Mouse (Mus musculus) liver, embryonic 11.5 days (tissue): Measurements from ENCODE around the gene Cux1. TPM values are rescaled to one million over a fixed set of nuclear protein-coding genes. Genes with fewer than 3 reads are reported as not detected.

Experiments used
- ATAC-seq: fragments of 200-750 bp; cut with Nextera tagmentation; replicated peaks from 2 replicates; pipeline ENCODE4 v1.8.0; 2017; ENCODE audit warnings: moderate number of reproducible peaks, mild to moderate bottlenecking, moderate TSS enrichment, moderate library complexity; ENCODE audit not compliant: low FRiP score
- DNase-seq: peaks from one replicate; pipeline ENCODE4 v3.0.0-alpha.2; 2017; ENCODE audit warnings: low spot score
- H3K27ac ChIP-seq: fragments of 300-500 bp; sonication (generic); 2 replicates; pipeline ENCODE4 v1.5.1; 2014; ENCODE audit warnings: mild to moderate bottlenecking, low read depth, low read length, control low read depth
- H3K27me3 ChIP-seq: fragments of 300-500 bp; sonication (generic); replicated peaks from 2 replicates; pipeline ENCODE4 v1.6.1; 2014; ENCODE audit warnings: low read length, mixed read lengths; ENCODE audit not compliant: control insufficient read depth, insufficient read depth
- H3K36me3 ChIP-seq: fragments of 300-500 bp; sonication (generic); 2 replicates; pipeline ENCODE4 v1.6.1; 2014; ENCODE audit warnings: mild to moderate bottlenecking, low read length, moderate library complexity, mixed read lengths; ENCODE audit not compliant: control insufficient read depth, insufficient read depth
- H3K4me1 ChIP-seq: fragments of 300-500 bp; sonication (generic); replicated peaks from 2 replicates; pipeline ENCODE4 v1.6.1; 2014; ENCODE audit warnings: low read length, mixed read lengths; ENCODE audit not compliant: control insufficient read depth, insufficient read depth
- H3K4me2 ChIP-seq: fragments of 300-500 bp; sonication (generic); 2 replicates; pipeline ENCODE4 v1.6.1; 2014; ENCODE audit warnings: mild to moderate bottlenecking, control low read depth, moderate library complexity
- H3K4me3 ChIP-seq: fragments of 300-500 bp; sonication (generic); 2 replicates; pipeline ENCODE4 v1.5.1; 2014; ENCODE audit warnings: low read depth, low read length, control low read depth
- H3K9ac ChIP-seq: fragments of 300-500 bp; sonication (generic); 2 replicates; pipeline ENCODE4 v1.6.1; 2014; ENCODE audit warnings: low read depth, low read length, control low read depth
- H3K9me3 ChIP-seq: fragments of 300-500 bp; sonication (generic); 2 replicates; pipeline ENCODE4 v1.6.1; 2016; ENCODE audit warnings: low read length, inconsistent platforms, mixed read lengths; ENCODE audit not compliant: control insufficient read depth
- WGBS: fragments of 180-500 bp; shearing (Covaris S2); extraction: QIAGEN DNeasy Blood & Tissue Kit; methylation state at CpG from one replicate; pipeline ENCODE4 v1.1.7; 2014; 5-methylcytosine and 5-hydroxymethylcytosine counted together
- polyA plus RNA-seq: library from polyadenylated mRNA; unstranded; fragments of >200 nt; fragmentation: Nextera tagmentation; extraction: Ambion mirVana; gene quantifications from 2 replicates; pipeline ENCODE4 v1.2.1, GENCODE M21; 2014

Gene Cux1
- polyA plus RNA-seq, 1 experiment from 2014 or later = 45.8 TPM

DNA sequence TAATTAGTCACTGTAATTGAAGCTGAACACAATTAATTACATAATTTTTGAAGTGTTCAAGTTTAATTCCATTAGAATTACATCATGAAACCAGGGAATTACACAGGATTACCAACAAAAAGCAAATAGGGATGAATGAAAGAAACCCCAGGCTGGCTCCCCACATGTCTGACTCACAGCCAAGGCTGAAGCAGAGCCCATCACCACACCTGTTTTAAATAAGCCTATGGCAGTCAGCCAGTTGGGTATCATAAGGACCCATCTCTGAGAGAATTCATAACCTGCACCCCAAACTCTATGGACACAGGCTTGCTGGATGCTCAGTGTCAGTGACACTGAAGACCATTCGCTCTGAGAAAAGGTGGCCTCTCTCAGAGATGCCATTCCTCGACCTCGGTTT lies 15.2 kb downstream of the Cux1 start:
- Histone ChIP-seq H3K9ac (no peak overlapping the region), H3K36me3 (no peaks in the 10 kb centered on the region), H3K9me3 (no peaks in the 10 kb centered on the region), H3K4me3 (no peak overlapping the region), H3K27me3 (no peaks in the 10 kb centered on the region), H3K4me2 (no peak overlapping the region), H3K27ac (no peak overlapping the region), H3K4me1 (peaks cover 30% of the 10 kb centered on the region)
- no peak for DNase-seq
- WGBS = 88% methylated on average over 3 of the region's 3 CpGs
- no peak for ATAC-seq

DNA sequence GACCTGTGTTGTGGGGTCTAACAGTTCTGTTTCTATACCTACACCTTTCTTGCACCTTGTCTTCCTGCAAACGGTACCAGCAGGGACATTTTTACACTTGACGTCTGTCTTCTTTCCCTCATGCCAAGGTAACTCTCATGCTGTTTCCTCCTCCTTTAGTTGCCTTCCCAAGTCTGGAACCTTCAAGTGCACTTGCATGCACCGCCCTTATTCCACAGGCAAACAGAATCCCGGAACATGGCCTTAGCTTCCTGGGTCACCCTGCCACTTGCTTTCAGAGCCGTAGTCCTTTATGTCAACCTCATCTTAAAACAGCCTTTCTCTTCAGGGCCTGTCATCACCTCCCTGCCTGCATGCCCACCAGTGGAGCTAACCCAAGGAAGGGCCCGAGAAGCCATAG lies 15.7 kb downstream of the Cux1 start:
- H3K4me1 ChIP-seq = peaks cover 27% of the 10 kb centered on the region
- no peak for ATAC-seq
- no peak overlapping the region for H3K9ac ChIP-seq
- no peaks in the 10 kb centered on the region for H3K36me3 ChIP-seq
- no peak overlapping the region for H3K27ac ChIP-seq
- H3K4me3 ChIP-seq = no peak overlapping the region
- H3K9me3 ChIP-seq = no peaks in the 10 kb centered on the region
- H3K4me2 ChIP-seq = no peak overlapping the region
- H3K27me3 ChIP-seq = no peaks in the 10 kb centered on the region
- 81% methylated on average over 6 of the region's 6 CpGs for WGBS
- no peak for DNase-seq

DNA sequence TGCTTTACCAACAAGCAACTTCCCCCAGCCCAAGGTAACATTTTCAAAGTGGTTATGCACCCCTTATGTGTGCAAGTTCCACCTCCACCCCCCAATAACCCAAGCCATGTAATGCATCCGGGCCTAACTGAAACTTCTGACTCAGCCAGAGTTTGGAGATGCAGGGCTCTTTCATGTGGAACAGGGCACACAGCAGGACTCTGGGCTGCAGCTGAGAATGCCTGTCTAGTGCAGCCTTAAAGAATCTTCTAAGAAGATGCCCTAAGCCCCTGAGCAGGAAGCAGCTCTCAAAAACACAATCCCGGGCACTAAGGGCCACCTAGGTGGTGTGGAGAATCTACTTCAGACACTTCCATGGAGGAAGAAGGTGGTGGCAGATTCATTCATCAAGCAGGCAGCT lies 16.6 kb downstream of the Cux1 start:
- Histone ChIP-seq H3K9me3 (no peaks in the 10 kb centered on the region), H3K4me2 (no peak overlapping the region), H3K4me1 (peaks cover 29% of the 10 kb centered on the region), H3K36me3 (no peaks in the 10 kb centered on the region), H3K27me3 (no peaks in the 10 kb centered on the region), H3K4me3 (no peak overlapping the region), H3K27ac (no peak overlapping the region), H3K9ac (no peak overlapping the region)
- ATAC-seq (no peak), DNase-seq (no peak)
- WGBS = 47% methylated on average over 2 of the region's 2 CpGs

DNA sequence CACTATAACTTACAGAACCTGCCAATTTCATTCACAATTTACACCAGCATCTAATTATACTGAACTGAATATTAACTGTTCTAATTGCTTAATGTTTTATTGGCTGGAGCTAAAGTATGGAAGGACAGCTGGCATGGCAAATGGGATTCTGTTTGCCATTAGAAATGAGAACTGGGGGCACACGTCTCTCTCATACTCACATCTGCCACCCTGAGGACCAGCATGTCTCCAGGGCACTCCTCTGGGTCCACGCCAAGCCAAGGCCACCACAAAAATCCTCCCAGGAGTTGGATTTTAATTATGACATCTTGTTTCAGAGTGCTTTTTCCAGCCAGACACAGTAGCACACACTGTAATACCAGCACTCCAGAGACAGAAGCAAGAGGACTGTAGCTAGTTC lies 18.5 kb downstream of the Cux1 start:
- no peak for DNase-seq
- 85% methylated on average over 2 of the region's 2 CpGs for WGBS
- H3K4me2 ChIP-seq = no peak overlapping the region
- H3K27me3 ChIP-seq = no peaks in the 10 kb centered on the region
- no peak overlapping the region for H3K4me3 ChIP-seq
- H3K27ac ChIP-seq = no peak overlapping the region
- no peak for ATAC-seq
- H3K4me1 ChIP-seq = peaks cover 22% of the 10 kb centered on the region
- H3K9me3 ChIP-seq = no peaks in the 10 kb centered on the region
- H3K36me3 ChIP-seq = no peaks in the 10 kb centered on the region
- H3K9ac ChIP-seq = no peak overlapping the region

DNA sequence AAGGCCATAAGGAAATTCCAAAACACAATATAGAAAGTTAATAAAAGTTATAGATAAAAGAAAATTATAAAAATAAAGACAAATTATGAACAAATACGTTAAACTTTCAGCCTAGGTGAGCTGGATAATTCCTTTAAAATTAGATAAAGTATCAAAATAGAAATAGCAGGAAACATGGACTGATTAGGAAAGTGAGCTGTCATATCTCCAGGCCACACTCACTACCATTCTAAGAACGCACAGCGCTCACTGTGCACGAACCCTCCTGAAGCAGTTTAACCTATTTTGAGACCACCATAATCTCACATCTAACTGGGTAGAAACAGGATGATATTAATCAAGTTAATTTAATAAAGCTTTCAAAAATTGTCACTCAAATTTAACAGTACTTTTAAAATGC lies 22.2 kb downstream of the Cux1 start:
- Histone ChIP-seq H3K9ac (no peak overlapping the region), H3K36me3 (no peaks in the 10 kb centered on the region), H3K4me3 (no peak overlapping the region; the same call in 1 of the 2 replicates), H3K4me2 (peak overlapping the region; percentile 51), H3K27me3 (no peaks in the 10 kb centered on the region), H3K4me1 (peaks cover 27% of the 10 kb centered on the region), H3K27ac (no peak overlapping the region), H3K9me3 (no peaks in the 10 kb centered on the region)
- 41% methylated on average over 4 of the region's 4 CpGs for WGBS
- peak; percentile 74 for ATAC-seq
- DNase-seq = no peak

DNA sequence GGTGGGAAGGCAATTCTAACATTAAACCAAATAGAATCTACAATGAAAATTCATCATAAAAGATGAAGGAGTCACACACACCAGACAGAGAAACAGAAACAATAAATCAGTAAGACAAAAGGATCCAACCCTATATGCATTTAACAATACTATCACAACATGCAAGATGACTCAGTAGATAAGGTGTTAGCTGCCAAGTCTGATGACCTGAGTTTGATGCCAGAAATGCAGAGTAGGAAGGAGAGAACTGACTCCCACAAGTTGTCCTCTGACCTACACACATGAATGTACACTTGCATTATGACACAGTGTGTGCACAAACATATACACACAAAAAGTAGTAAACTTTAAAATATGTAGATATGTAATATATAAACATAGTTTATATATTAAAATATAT lies 24.1 kb downstream of the Cux1 start:
- no peak overlapping the region for H3K4me2 ChIP-seq
- H3K4me3 ChIP-seq = no peak overlapping the region
- peaks cover 34% of the 10 kb centered on the region for H3K4me1 ChIP-seq
- ATAC-seq (no peak), DNase-seq (no peak)
- no peak overlapping the region for H3K27ac ChIP-seq
- no peaks in the 10 kb centered on the region for H3K9me3 ChIP-seq
- no peaks in the 10 kb centered on the region for H3K27me3 ChIP-seq
- no peak overlapping the region for H3K9ac ChIP-seq
- H3K36me3 ChIP-seq = no peaks in the 10 kb centered on the region

DNA sequence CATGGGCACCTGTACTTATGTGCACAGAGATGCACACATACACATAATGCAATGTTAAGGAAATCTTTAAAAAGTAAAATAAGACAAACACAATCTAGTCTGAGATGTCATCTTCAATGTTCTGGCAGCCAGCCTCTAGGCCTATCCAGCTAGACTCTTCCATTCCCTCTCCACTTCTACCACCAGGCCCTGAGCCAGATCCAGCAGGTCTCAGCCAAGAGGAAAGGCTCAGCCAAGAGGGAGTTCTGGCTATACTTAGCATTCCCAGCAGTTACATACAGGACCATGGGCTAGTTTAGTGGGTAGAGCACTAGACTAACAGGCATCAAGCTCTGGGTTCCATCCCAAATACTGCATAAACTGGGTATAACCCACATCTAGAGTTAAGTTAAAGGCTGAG lies 26.3 kb downstream of the Cux1 start:
- no peak for DNase-seq
- Histone ChIP-seq H3K4me1 (peaks cover 36% of the 10 kb centered on the region), H3K4me2 (no peak overlapping the region), H3K4me3 (no peak overlapping the region), H3K27ac (0 out of 2 replicates have a peak overlapping the region, but pooled peaks have one; percentile 6), H3K9ac (no peak overlapping the region), H3K9me3 (no peaks in the 10 kb centered on the region), H3K36me3 (no peaks in the 10 kb centered on the region), H3K27me3 (no peaks in the 10 kb centered on the region)
- no peak for ATAC-seq

DNA sequence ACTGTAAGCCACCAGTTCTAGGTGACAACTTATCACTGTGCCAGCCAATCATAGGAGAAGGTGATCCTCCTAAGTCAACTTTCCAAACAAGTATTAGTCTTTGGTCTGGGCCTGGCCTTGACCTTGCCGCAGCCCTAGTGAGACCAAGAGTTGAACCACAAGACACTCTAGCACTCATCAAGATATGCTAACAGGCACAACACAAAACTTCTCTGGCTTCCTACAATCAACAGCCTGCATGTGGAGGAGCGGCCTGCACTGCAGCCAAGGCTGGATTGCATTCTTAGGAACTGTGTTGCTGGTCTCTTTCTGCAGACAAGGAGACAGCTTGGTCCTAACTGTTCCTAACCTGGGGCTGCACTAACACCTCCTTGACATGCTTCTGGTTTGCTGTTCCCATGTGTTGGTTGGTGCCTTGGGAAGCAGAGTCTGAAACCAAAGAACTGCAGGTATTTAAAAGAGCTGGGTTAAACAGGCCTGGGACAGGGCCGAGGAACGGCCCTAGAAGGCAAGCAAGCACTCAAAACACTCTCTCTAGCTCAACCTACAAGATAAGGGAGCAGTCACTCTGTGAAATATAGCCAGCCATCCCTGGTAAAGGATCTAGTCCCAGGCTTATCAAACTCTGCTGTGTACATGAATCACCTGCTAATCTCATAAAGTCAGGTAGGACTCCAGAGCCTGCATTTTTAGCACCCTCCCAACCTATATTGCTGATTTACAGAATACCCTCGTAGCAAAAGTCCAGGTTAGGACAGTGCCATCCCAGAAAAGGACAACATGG lies 27.0 kb downstream of the Cux1 start:
- Histone ChIP-seq H3K27me3 (no peaks in the 10 kb centered on the region), H3K9ac (no peak overlapping the region), H3K4me2 (peak overlapping the region; percentile 13; the same call in 1 of the 2 replicates), H3K36me3 (no peaks in the 10 kb centered on the region), H3K4me3 (no peak overlapping the region), H3K9me3 (no peaks in the 10 kb centered on the region), H3K27ac (peak overlapping the region; percentile 44), H3K4me1 (peaks cover 33% of the 10 kb centered on the region)
- peak; percentile 74 for ATAC-seq
- WGBS = 51% methylated on average over 5 of the region's 5 CpGs
- no peak for DNase-seq

DNA sequence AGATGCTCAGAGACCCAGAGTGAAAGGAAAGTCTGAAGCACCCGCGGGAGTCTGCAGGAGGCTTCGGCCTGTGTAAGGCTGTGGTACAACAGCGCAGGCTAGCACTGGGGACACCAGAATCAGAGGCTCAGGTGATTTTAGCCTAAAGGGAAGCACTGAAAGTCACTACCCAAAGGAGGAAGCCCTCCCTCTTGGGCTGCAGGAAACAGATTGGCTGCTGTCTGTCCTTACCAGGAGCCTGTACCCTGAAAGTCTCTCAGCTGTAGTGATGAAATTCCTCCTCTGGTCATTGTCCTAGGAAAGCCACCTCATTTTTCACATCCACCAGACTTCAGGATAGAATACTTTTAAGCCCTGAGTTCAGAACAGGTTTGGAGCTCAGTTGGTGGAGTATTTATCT lies 30.5 kb downstream of the Cux1 start:
- H3K4me1 ChIP-seq = peaks cover 33% of the 10 kb centered on the region
- no peaks in the 10 kb centered on the region for H3K9me3 ChIP-seq
- no peak overlapping the region for H3K4me3 ChIP-seq
- no peaks in the 10 kb centered on the region for H3K36me3 ChIP-seq
- WGBS = 88% methylated on average over 4 of the region's 4 CpGs
- no peak for ATAC-seq
- no peak overlapping the region for H3K9ac ChIP-seq
- DNase-seq = no peak
- H3K27ac ChIP-seq = no peak overlapping the region
- H3K4me2 ChIP-seq = no peak overlapping the region
- no peaks in the 10 kb centered on the region for H3K27me3 ChIP-seq
